Mouse (Mus musculus) megakaryocyte, embryonic 14.5 days (primary cell): ENCODE measurements at regions not wholly inside any gene's neighbourhood (a gene's known extent, or its start where the extent isn't known, plus 50 kb on each side); places are given as distances from the start of the nearest gene placed in this dataset.

ENCODE experiments used
- FLI1 ChIP-seq: IDR thresholded peaks from 2 replicates; pipeline ENCODE4 v1.6.1; 2012; ENCODE audit warnings: low read length, inconsistent platforms, mixed read lengths
- GATA1 ChIP-seq: IDR thresholded peaks from 3 replicates; pipeline ENCODE4 v1.6.1; 2012; ENCODE audit warnings: mixed read lengths, low read length, inconsistent platforms, borderline replicate concordance

GRCm38 (mm10) chr9:101438564-101439180, 187.1 kb upstream of the Ppp2r3a start:
- TF ChIP-seq GATA1 (no peak), FLI1 (no peak)
